Mouse (Mus musculus): ENCODE data around the gene Cfp. TPM values are rescaled to one million over a fixed set of nuclear protein-coding genes. Genes with fewer than 3 reads are reported as not detected.

Gene Cfp
- total RNA-seq (2017), result 10.0 and 17.5 TPM in 2 replicates

GRCm38 (mm10) chrX:20931364-20931763 is at the start of gene Cfp:
Gene Cfp, minus strand, starts transcription at chrX:20931555.
- ATAC-seq (replicated peaks in 1 of 2; ENCODE audit: insufficient read depth in 1 of 2, low FRiP score in 2 of 2, low TSS enrichment in 1 of 2, low read depth in 1 of 2, poor library complexity in 2 of 2, severe bottlenecking in 2 of 2), result peak; percentile 81 to 87

GRCm38 (mm10) chrX:20980901-20981300 is 49.5 kb upstream of the Cfp start:
- ATAC-seq (replicated peaks in 1 of 2; ENCODE audit: insufficient read depth in 1 of 2, low FRiP score in 2 of 2, low TSS enrichment in 1 of 2, low read depth in 1 of 2, poor library complexity in 2 of 2, severe bottlenecking in 2 of 2), result no peak

GRCm38 (mm10) chrX:20961477-20962378 is 30.4 kb upstream of the Cfp start, which contains the start of gene Uxt:
Gene Uxt, minus strand, starts transcription at chrX:20962017.
- ATAC-seq (replicated peaks in 1 of 2; ENCODE audit: insufficient read depth in 1 of 2, low FRiP score in 2 of 2, low TSS enrichment in 1 of 2, low read depth in 1 of 2, poor library complexity in 2 of 2, severe bottlenecking in 2 of 2), result peak; percentile 98

DNA sequence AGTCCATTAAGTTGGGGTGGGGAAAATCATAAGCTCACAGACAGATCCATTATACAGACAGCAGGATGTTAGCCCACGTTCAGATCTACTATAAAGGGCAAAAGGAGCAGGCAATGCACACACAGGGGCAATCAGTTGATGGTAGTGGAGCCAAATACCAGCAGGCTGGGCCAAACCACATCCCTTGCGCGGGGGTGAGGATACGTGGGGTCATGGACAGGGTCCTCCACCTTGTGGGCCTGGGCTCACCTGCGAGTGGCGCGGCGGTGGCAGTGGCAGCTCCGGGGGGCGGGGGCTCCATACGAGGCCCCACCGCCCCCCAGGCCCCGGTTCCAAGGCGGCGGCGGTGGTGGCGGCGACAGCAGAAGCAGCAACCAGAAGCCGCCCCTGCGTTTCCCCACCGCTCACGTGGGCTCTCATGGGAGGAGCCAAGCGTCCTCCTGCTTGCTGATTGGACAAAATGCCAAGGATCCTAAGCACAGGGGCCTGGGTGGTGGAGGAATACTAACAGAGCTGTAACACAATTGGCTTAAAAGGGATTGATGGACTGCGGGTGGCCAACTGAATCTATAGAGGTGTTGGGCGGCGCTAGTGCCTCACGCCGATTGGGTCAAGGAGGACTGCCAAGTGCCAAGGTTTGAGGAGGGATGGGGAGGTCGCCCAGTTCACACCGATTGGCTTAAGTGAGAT is 19.0 kb upstream of the Cfp start, which contains the start of gene Elk1:
TSS of gene Elk1 (minus strand) at position 418 of the 690 bp plus-strand sequence.
- ATAC-seq (replicated peaks in 1 of 2; ENCODE audit: insufficient read depth in 1 of 2, low FRiP score in 2 of 2, low TSS enrichment in 1 of 2, low read depth in 1 of 2, poor library complexity in 2 of 2, severe bottlenecking in 2 of 2), result peak; percentile 99

- no peak for ATAC-seq (replicated peaks in 1 of 2; ENCODE audit: insufficient read depth in 1 of 2, low FRiP score in 2 of 2, low TSS enrichment in 1 of 2, low read depth in 1 of 2, poor library complexity in 2 of 2, severe bottlenecking in 2 of 2)
Measured at GRCm38 (mm10) chrX:20946055-20946454, 14.7 kb upstream of the Cfp start.

GRCm38 (mm10) chrX:20931963-20932362 is 608 bp upstream of the Cfp start:
- ATAC-seq (replicated peaks in 1 of 2; ENCODE audit: insufficient read depth in 1 of 2, low FRiP score in 2 of 2, low TSS enrichment in 1 of 2, low read depth in 1 of 2, poor library complexity in 2 of 2, severe bottlenecking in 2 of 2), result peak; percentile 71 to 85

DNA sequence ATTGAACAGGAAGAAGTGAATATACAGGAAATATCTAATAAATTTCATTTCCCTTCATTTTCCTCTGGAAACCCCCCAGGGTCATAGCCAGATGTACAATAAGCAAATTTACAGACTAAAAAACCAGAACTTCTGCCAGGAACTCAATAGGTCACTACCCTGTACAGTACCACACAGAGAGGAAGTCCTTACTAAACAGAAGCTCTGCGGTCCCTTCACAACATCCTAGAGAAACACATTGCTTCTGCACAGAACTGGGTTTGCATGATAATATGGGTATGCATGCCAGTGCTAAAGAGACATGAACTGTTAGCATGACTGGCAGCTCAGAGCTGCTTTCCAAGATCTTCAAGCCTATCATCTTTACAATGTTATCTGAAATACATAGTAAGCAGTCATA is 1.5 kb downstream of the Cfp start:
- peak; percentile 50 to 59 for ATAC-seq (replicated peaks in 1 of 2; ENCODE audit: insufficient read depth in 1 of 2, low FRiP score in 2 of 2, low TSS enrichment in 1 of 2, low read depth in 1 of 2, poor library complexity in 2 of 2, severe bottlenecking in 2 of 2)

- ATAC-seq (replicated peaks in 1 of 2; ENCODE audit: insufficient read depth in 1 of 2, low FRiP score in 2 of 2, low TSS enrichment in 1 of 2, low read depth in 1 of 2, poor library complexity in 2 of 2, severe bottlenecking in 2 of 2), result no peak
Measured at GRCm38 (mm10) chrX:20924976-20925375, 6.4 kb downstream of the Cfp start.

- ATAC-seq (replicated peaks in 1 of 2; ENCODE audit: insufficient read depth in 1 of 2, low FRiP score in 2 of 2, low TSS enrichment in 1 of 2, low read depth in 1 of 2, poor library complexity in 2 of 2, severe bottlenecking in 2 of 2), result no peak
Measured at GRCm38 (mm10) chrX:20923506-20923905, 7.8 kb downstream of the Cfp start.

GRCm38 (mm10) chrX:20921366-20921765 is 10.0 kb downstream of the Cfp start:
- ATAC-seq (replicated peaks in 1 of 2; ENCODE audit: insufficient read depth in 1 of 2, low FRiP score in 2 of 2, low TSS enrichment in 1 of 2, low read depth in 1 of 2, poor library complexity in 2 of 2, severe bottlenecking in 2 of 2), result no peak

DNA sequence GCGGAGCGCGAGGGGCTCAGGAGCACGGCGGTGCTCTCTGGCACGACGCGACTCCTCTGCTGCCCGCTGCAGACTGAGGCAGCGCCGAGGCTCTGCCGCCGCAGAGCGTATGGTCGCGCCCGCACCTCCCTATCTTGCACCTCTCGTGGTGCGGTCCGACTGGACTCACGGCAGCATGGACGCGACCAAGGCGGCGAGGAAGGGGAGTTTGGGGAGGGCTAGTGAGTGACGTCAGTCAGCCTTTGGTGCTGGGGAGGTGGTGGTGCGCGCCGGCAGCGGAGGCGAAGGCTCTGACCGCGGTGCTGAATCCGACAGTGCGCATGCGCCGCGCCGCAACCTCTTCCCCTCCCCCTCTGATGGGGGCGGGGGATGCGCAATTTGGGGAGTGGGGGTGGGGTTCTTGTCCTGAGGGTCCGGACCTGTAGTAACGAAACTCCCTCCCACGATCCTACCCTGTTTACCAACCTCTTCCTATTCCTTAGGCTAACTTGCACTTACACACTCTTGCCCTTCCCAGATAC is 10.5 kb downstream of the Cfp start, which contains the start of gene Syn1:
TSS of gene Syn1 (minus strand) at position 161 of the 521 bp plus-strand sequence.
- peak; percentile 89 to 99 for ATAC-seq (replicated peaks in 1 of 2; ENCODE audit: insufficient read depth in 1 of 2, low FRiP score in 2 of 2, low TSS enrichment in 1 of 2, low read depth in 1 of 2, poor library complexity in 2 of 2, severe bottlenecking in 2 of 2)

DNA sequence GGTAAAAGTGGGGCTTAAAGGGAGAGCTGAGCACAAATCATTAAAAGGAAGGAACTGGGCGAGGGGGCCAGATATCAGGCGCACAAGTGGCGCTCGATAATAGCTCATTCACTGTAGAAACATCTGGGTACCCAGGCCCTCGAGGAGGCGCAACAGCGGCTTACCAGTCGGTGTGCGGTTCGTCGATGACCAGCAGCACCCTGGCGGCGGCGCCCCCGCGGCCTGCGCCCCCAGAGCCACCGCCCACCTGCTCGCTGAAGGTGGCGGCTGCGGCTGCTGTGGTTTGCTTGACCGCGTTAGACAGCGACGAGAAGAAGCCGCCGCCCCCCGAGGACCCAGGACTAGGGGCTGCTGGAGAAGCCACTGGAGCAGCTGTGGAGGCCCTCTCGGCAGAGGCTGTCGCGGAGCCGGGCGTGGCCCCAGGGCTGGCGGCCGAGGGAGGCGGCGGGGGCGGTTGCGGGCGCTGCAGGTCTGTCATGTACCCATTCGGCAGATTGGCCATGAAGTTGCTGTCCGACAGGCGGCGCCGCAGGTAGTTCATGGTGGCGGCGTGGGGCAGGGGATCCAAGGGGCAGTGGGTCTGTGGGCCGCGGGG is 11.0 kb downstream of the Cfp start:
- no peak for ATAC-seq (replicated peaks in 1 of 2; ENCODE audit: insufficient read depth in 1 of 2, low FRiP score in 2 of 2, low TSS enrichment in 1 of 2, low read depth in 1 of 2, poor library complexity in 2 of 2, severe bottlenecking in 2 of 2)

DNA sequence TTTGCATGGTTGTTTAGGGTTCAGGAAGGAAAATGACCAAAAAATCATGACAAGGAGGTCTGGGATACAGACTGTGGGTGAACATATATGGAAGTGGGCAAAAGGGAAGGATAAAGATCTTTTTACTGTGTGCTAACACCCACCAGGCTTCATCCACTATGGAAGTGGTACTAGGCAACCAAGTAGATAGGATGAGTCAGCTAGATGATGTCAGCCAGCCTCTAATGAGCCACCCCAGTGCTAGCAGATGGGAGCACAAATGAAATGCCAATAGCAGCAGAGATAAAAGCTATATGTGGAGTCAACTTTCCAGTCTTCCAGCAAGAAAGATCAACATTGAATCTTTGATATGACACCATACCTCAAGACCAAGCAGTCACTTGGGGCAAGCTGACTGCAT is 16.3 kb downstream of the Cfp start:
- ATAC-seq (replicated peaks in 1 of 2; ENCODE audit: insufficient read depth in 1 of 2, low FRiP score in 2 of 2, low TSS enrichment in 1 of 2, low read depth in 1 of 2, poor library complexity in 2 of 2, severe bottlenecking in 2 of 2), result no peak

- no peak for ATAC-seq (replicated peaks in 1 of 2; ENCODE audit: insufficient read depth in 1 of 2, low FRiP score in 2 of 2, low TSS enrichment in 1 of 2, low read depth in 1 of 2, poor library complexity in 2 of 2, severe bottlenecking in 2 of 2)
Measured at GRCm38 (mm10) chrX:20913726-20914125, 17.6 kb downstream of the Cfp start.

DNA sequence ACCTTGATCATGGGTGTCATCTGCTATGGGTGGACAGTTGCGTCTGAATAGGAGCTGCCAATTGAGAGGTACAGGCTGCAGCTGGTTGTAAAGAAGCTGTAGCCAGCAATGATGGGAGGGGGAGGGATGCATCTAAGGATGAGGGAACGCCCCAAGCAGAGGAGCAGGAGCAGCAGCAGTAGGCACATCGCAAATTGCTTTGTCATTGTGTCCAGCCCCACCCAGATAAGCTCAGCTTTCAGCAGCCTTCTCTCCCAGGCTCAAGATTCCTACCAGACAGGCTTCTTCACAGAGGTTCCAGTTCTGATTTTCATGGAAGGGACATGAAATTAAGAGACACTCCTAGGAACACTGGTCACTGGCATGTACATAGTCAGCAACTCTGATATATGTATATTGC is 21.3 kb downstream of the Cfp start:
- no peak for ATAC-seq (replicated peaks in 1 of 2; ENCODE audit: insufficient read depth in 1 of 2, low FRiP score in 2 of 2, low TSS enrichment in 1 of 2, low read depth in 1 of 2, poor library complexity in 2 of 2, severe bottlenecking in 2 of 2)
